Comparison of ENCODE assay signal across 14 mouse cellular contexts in genomic region chr19:57825271-57826207, GRCm38 (mm10).
DNase-seq lines count a peak whose midpoint lies in the region; ATAC-seq and TF ChIP-seq lines count a peak whose summit lies in the region.
"Had no signal": no experiment of that assay in that cellular context is flagged by ENCODE, and none has a peak within 500 bp of the region (broad histone marks: within the 10 kb centered on the region; RNA-seq: fewer than 3 reads in every experiment).

No protein-coding gene starts in this region.

- in situ Hi-C loops in ES-E14 (cut with MboI; ENCODE audit: low sequenced_read_pairs in 2 of 2, unreplicated experiment in 2 of 2): no loop called here

- H3K4me2 ChIP-seq in kidney, postnatal 0 days (ENCODE audit: low read length): no peak overlapping the region
- H3K4me2 ChIP-seq in kidney, embryonic 14.5 days (replicated peaks; ENCODE audit: low read depth, low read length): no peak overlapping the region
- H3K4me2 ChIP-seq: embryonic facial prominence, embryonic 15.5 days; liver, embryonic 13.5 days; midbrain, embryonic 12.5 days had no signal

- H3K27ac ChIP-seq in kidney, postnatal 0 days: no peak overlapping the region
- H3K27ac ChIP-seq in kidney, embryonic 14.5 days (ENCODE audit: low read depth, low read length): no peak overlapping the region
- no peak overlapping the region; the same call in 1 of the 2 replicates for H3K27ac ChIP-seq in ES-E14 (ENCODE audit: insufficient read depth, low read depth, low read length, poor library complexity, severe bottlenecking)
- H3K27ac ChIP-seq in gastrocnemius, adult 2 months: no peak overlapping the region
- H3K27ac ChIP-seq: embryonic facial prominence, embryonic 15.5 days; hindbrain, embryonic 10.5 days; liver, embryonic 13.5 days; midbrain, embryonic 12.5 days had no signal

- ATAC-seq in kidney, postnatal 0 days (replicated peaks; ENCODE audit: low FRiP score, low read depth): no peak
- no peak for ATAC-seq in kidney, embryonic 14.5 days (ENCODE audit: low FRiP score, low TSS enrichment)

- 0 out of 2 replicates have a peak, but pooled peaks cover 2% of the 10 kb centered on the region for H3K36me3 ChIP-seq in kidney, postnatal 0 days (ENCODE audit: insufficient read depth, low read length)
- no peaks in the 10 kb centered on the region for H3K36me3 ChIP-seq in kidney, embryonic 14.5 days (ENCODE audit: control insufficient read depth, insufficient read depth, low read length)
- H3K36me3 ChIP-seq in ES-E14 (ENCODE audit: control insufficient read depth, insufficient read depth, low read length, poor library complexity, severe bottlenecking): no peaks in the 10 kb centered on the region
- H3K36me3 ChIP-seq: hindbrain, embryonic 10.5 days; liver, embryonic 13.5 days had no signal

- DNase-seq in kidney, postnatal 0 days (ENCODE audit: low spot score): peak; percentile 45
- peak; percentile 85 for DNase-seq in 3T3-L1 (ENCODE audit: low read depth, low spot score)
- DNase-seq in ES-E14 (ENCODE audit: low read depth, low spot score): peak; percentile 21
- DNase-seq in kidney, postnatal 10 days: peak; percentile 38
- no peak for DNase-seq in cerebellum, adult 9-11 months
- no peak for DNase-seq in gastrocnemius, adult 2 months
- DNase-seq: cerebellum, adult 9-10 months; gastrocnemius, postnatal 36 days; layer of hippocampus, adult 9-11 months; liver, embryonic 13.5 days had no signal

- no peaks in the 10 kb centered on the region for H3K4me1 ChIP-seq in kidney, postnatal 0 days (replicated peaks; ENCODE audit: insufficient read depth, low read length)
- H3K4me1 ChIP-seq in kidney, embryonic 14.5 days (ENCODE audit: control insufficient read depth, insufficient read depth, low read length): no peaks in the 10 kb centered on the region
- H3K4me1 ChIP-seq in ES-E14 (ENCODE audit: control insufficient read depth in 2 of 2, insufficient read depth in 2 of 2, low read length in 2 of 2, poor library complexity in 1 of 2): no peaks in the 10 kb centered on the region
- H3K4me1 ChIP-seq: hindbrain, embryonic 10.5 days; liver, embryonic 13.5 days; midbrain, embryonic 12.5 days had no signal

- no peak overlapping the region for H3K4me3 ChIP-seq in kidney, postnatal 0 days (replicated peaks; ENCODE audit: low read depth, low read length)
- H3K4me3 ChIP-seq in kidney, embryonic 14.5 days (ENCODE audit: low read length): no peak overlapping the region
- H3K4me3 ChIP-seq in ES-E14 (ENCODE audit: insufficient read depth in 1 of 2, low read depth in 1 of 2, low read length in 2 of 2, poor library complexity in 1 of 2, severe bottlenecking in 1 of 2): no peak overlapping the region
- H3K4me3 ChIP-seq in gastrocnemius, adult 2 months: no peak overlapping the region
- H3K4me3 ChIP-seq: embryonic facial prominence, embryonic 15.5 days; hindbrain, embryonic 10.5 days; liver, embryonic 13.5 days; midbrain, embryonic 12.5 days had no signal

- TF ChIP-seq CTCF in kidney, postnatal 0 days (IDR thresholded peaks at IDR 0.05; ENCODE audit: low read depth): peak; percentile 29; the same call in 1 of the 2 replicates
- no peak for TF ChIP-seq CTCF in gastrocnemius, adult 2 months (IDR thresholded peaks at IDR 0.05)

- H3K27me3 ChIP-seq in kidney, postnatal 0 days (ENCODE audit: insufficient read depth, low read length): no peaks in the 10 kb centered on the region
- no peaks in the 10 kb centered on the region for H3K27me3 ChIP-seq in kidney, embryonic 14.5 days (ENCODE audit: control insufficient read depth, insufficient read depth, low read length)
- H3K27me3 ChIP-seq: embryonic facial prominence, embryonic 15.5 days; liver, embryonic 13.5 days; midbrain, embryonic 12.5 days had no signal

- H3K9ac ChIP-seq in kidney, postnatal 0 days (ENCODE audit: low read depth, low read length): no peak overlapping the region
- H3K9ac ChIP-seq in kidney, embryonic 14.5 days (ENCODE audit: low read depth, low read length): no peak overlapping the region
- no peak overlapping the region for H3K9ac ChIP-seq in ES-E14 (ENCODE audit: insufficient read depth, low read depth, low read length, poor library complexity, severe bottlenecking)
- H3K9ac ChIP-seq: embryonic facial prominence, embryonic 15.5 days; liver, embryonic 13.5 days; midbrain, embryonic 12.5 days had no signal

- WGBS in kidney, postnatal 0 days: 72% methylated on average over 13 of the region's 13 CpGs
- WGBS in kidney, embryonic 14.5 days: 77% methylated on average over 13 of the region's 13 CpGs

- intact Hi-C loops in gastrocnemius, adult 2 months (cut with DNase I): no loop called here

- H3K9me3 ChIP-seq in kidney, postnatal 0 days (replicated peaks; ENCODE audit: low read length): no peaks in the 10 kb centered on the region
- no peaks in the 10 kb centered on the region for H3K9me3 ChIP-seq in kidney, embryonic 14.5 days (ENCODE audit: control insufficient read depth, low read length)
- H3K9me3 ChIP-seq in ES-E14 (ENCODE audit: control insufficient read depth, insufficient read depth, low read depth, low read length): no peaks in the 10 kb centered on the region
- H3K9me3 ChIP-seq: embryonic facial prominence, embryonic 15.5 days; hindbrain, embryonic 10.5 days; liver, embryonic 13.5 days; midbrain, embryonic 12.5 days had no signal

TF ChIP-seq in ES-E14, 5 proteins besides CTCF, POLR2A, EP300 and RAD21:
- no peak for TF ChIP-seq ZC3H11A (IDR thresholded peaks at IDR 0.05; ENCODE audit: borderline replicate concordance, low read depth, low read length)
- no peak for TF ChIP-seq ZNF384 (IDR thresholded peaks at IDR 0.05; ENCODE audit: low read depth, low read length)
- no peak for TF ChIP-seq MAFK (IDR thresholded peaks at IDR 0.05; ENCODE audit: insufficient read depth, low read depth, low read length)
- TF ChIP-seq HCFC1 (IDR thresholded peaks at IDR 0.05; ENCODE audit: borderline replicate concordance, insufficient read depth, low read length): no peak
- no peak for TF ChIP-seq CHD2 (IDR thresholded peaks at IDR 0.05; ENCODE audit: low read depth, low read length)

Comparison
In these comparisons a context has a peak if more than half of its experiments do, and no peak if none do; other contexts are left out.
1. DNase-seq: peak in kidney, postnatal 0 days (single experiment), 3T3-L1 (single experiment), ES-E14 (single experiment) and kidney, postnatal 10 days (single experiment); none in cerebellum, adult 9-11 months (single experiment) and gastrocnemius, adult 2 months (single experiment).